Mouse (Mus musculus) ES-E14 (cell line): Measurements from ENCODE around the gene Trip11. TPM values are rescaled to one million over a fixed set of nuclear protein-coding genes. Genes with fewer than 3 reads are reported as not detected.
"Not testable (repeated sequence)": the region's sequence is repeated elsewhere in the genome, so short reads cannot be mapped to it uniquely, and the experiment has no call there.

Experiments
- DNase-seq: peaks from one replicate; pipeline ENCODE4 v3.0.0-alpha.2; 2013; ENCODE audit warnings: low read depth, low spot score
- H3K27ac ChIP-seq: 2 replicates; pipeline ENCODE4 v1.5.1; 2012; ENCODE audit warnings: low read depth, mild to moderate bottlenecking, low read length, moderate library complexity, mixed read lengths; ENCODE audit not compliant: poor library complexity, insufficient read depth, severe bottlenecking
- H3K36me3 ChIP-seq: 2 replicates; pipeline ENCODE4 v1.6.1; 2012; ENCODE audit warnings: mild to moderate bottlenecking, low read length, moderate library complexity, mixed read lengths; ENCODE audit not compliant: control insufficient read depth, poor library complexity, insufficient read depth, severe bottlenecking
- H3K4me1 ChIP-seq, 2 experiments: fragments of 150-350 bp in 1 of 2; sonication (generic) in 1 of 2; 2 replicates each; pipeline ENCODE4 v1.6.1; 2012; ENCODE audit warnings: low read length in 2 of 2, mild to moderate bottlenecking in 1 of 2, mixed read lengths in 1 of 2; ENCODE audit not compliant: control insufficient read depth in 2 of 2, insufficient read depth in 2 of 2, poor library complexity in 1 of 2
- H3K4me3 ChIP-seq, 2 experiments: fragments of 150-350 bp in 1 of 2; sonication (generic) in 1 of 2; 2 replicates each; pipeline ENCODE4 v1.5.1; 2012; ENCODE audit warnings: low read length in 2 of 2, low read depth in 1 of 2, mild to moderate bottlenecking in 1 of 2, mixed read lengths in 1 of 2; ENCODE audit not compliant: insufficient read depth in 1 of 2, poor library complexity in 1 of 2, severe bottlenecking in 1 of 2
- H3K9ac ChIP-seq: 2 replicates; pipeline ENCODE4 v1.6.1; 2012; ENCODE audit warnings: low read depth, mild to moderate bottlenecking, low read length, mixed read lengths; ENCODE audit not compliant: poor library complexity, insufficient read depth, severe bottlenecking
- H3K9me3 ChIP-seq: fragments of 150-350 bp; sonication (generic); 2 replicates; pipeline ENCODE4 v1.6.1; 2012; ENCODE audit warnings: low read depth, mild to moderate bottlenecking, low read length; ENCODE audit not compliant: control insufficient read depth, insufficient read depth
- CHD2 ChIP-seq: IDR thresholded peaks from 2 replicates; pipeline ENCODE4 v1.6.1; 2014; ENCODE audit warnings: mild to moderate bottlenecking, low read depth, low read length, inconsistent platforms
- HCFC1 ChIP-seq: IDR thresholded peaks from 2 replicates; pipeline ENCODE4 v1.6.1; 2012; ENCODE audit warnings: low read length, inconsistent platforms, borderline replicate concordance; ENCODE audit not compliant: insufficient read depth
- MAFK ChIP-seq: IDR thresholded peaks from 2 replicates; pipeline ENCODE4 v1.6.1; 2014; ENCODE audit warnings: mild to moderate bottlenecking, low read depth, low read length, inconsistent platforms; ENCODE audit not compliant: insufficient read depth
- ZC3H11A ChIP-seq: IDR thresholded peaks from 2 replicates; pipeline ENCODE4 v1.6.1; 2012; ENCODE audit warnings: low read depth, mild to moderate bottlenecking, inconsistent platforms, low read length, borderline replicate concordance
- ZNF384 ChIP-seq: IDR thresholded peaks from 2 replicates; pipeline ENCODE4 v1.6.1; 2012; ENCODE audit warnings: low read depth, low read length, inconsistent platforms
- in situ Hi-C, 2 experiments: fragments of 600-800 bp; cut with MboI; formaldehyde crosslinking; loops; one replicate each; pipeline ENCODE4 v1.15.1; 2025; ENCODE audit warnings: low sequenced_read_pairs in 2 of 2, inconsistent platforms in 1 of 2; ENCODE audit not compliant: unreplicated experiment in 2 of 2
- total RNA-seq: library from RNA; depleted of rRNA; stranded (reverse); fragments of 300-350 nt; gene quantifications from 2 replicates; pipeline ENCODE4 v1.2.3, GENCODE M21; 2012

Trip11 gene
- total RNA-seq, 1 experiment = 15.7 TPM

DNA sequence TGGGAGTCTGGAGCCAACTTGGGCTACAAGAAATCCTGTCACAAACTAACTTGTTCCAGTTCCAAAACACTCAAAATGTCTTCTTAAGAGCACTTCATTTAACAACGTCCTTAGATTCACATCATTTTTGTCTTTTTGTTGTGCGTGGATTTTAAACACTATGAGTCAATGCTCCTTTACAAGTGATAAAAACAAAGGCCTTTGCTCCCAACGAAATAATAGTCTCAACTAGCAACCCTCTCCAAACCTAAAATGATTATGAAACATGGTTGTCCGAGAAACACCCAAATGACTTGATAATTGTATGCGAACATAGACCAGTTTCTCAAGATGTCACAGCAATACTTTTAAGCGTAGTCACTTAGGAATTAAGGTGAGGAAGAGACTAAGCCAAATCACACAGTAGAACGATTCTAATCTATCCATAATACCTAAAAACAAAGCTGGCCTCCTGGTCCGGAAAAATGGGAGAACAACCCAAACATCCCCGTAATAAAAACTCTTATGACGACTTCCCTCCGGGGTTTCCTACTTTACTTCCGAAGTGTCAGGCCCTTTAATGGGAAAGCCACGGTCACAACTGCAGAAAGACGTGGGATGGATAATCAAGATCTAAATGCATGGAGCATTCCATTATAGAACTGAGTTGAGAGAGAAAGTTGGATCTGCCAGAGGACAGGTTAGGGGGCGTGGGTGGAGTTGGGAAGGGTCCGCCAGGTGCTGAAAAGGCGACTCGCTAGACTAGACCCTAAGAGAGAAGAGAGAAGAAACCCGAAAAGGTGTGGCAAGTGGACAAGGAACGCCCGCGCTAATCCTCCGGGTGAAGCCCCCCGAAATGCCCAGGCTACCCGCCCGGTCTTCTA lies 44.2 kb upstream of the Trip11 start:
- Histone ChIP-seq H3K4me3 (peak overlapping the region; percentile 92 to 96), H3K36me3 (peaks cover 2% of the 10 kb centered on the region; the same call in 1 of the 2 replicates), H3K27ac (peak overlapping the region; percentile 51), H3K4me1 (peaks cover 3 to 7% of the 10 kb centered on the region in 2 experiments; a peak in 2 of 4 replicates), H3K9me3 (no peaks in the 10 kb centered on the region), H3K9ac (peak overlapping the region; percentile 95)
- DNase-seq = no peak
- in situ Hi-C loops = no loop called here
- TF ChIP-seq MAFK = no peak

DNA sequence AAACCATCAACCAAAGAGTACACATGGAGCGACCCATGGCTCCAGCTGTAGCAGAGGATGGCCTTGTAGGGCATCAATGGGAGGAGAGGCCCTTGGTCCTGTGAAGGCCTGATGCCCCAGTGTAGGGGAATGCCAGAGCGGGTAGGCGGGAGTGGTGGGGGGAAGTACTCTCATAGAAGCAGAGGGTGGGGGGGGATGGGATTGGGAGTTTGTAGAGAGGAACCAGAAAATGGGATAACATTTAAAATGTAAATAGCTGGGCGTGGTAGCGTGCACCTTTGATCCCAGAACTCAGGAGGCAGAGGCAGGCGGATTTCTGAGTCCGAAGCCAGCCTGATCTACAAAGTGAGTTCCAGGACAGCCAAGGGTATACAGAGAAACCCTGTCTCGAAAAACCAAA lies 42.8 kb upstream of the Trip11 start:
- H3K9me3 ChIP-seq, in situ Hi-C loops, DNase-seq, H3K9ac ChIP-seq, H3K4me1 ChIP-seq, H3K36me3 ChIP-seq: not testable (repeated sequence)
- H3K27ac ChIP-seq = peak overlapping the region; percentile 60; the same call in 1 of the 2 replicates
- peak overlapping the region in 1 of 2 experiments; percentile 30; a peak in 2 of 4 replicates for H3K4me3 ChIP-seq

DNA sequence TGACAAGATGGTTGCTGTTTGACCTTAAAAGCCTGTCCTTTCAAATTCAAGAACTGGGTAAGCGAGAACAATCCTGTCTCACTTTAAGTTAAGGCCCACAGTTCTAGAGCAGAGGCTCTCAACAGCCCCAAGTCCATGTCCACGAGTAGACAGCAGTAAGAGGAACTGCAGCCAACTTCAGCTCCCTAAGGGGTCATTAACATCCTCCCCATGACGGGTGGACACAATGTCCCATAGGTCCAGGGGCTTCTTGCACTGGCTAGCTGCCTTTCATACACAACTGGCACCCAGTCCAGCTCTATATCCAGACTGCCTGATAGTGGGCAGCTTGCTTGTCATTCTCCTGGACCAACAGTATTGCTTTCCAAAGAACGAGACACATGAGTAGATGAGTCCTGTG lies 35.7 kb upstream of the Trip11 start:
- Histone ChIP-seq H3K4me3 (no peak overlapping the region), H3K9ac (no peak overlapping the region; the same call in 1 of the 2 replicates), H3K36me3 (peaks cover 16% of the 10 kb centered on the region), H3K4me1 (peaks cover 0 to 2% of the 10 kb centered on the region in 2 experiments; a peak in 2 of 4 replicates), H3K27ac (no peak overlapping the region), H3K9me3 (no peaks in the 10 kb centered on the region)
- no peak for TF ChIP-seq ZNF384
- no peak for TF ChIP-seq ZC3H11A
- TF ChIP-seq MAFK = no peak
- no peak for TF ChIP-seq HCFC1
- no peak for TF ChIP-seq CHD2
- in situ Hi-C loops = no loop called here
- DNase-seq = no peak

GRCm38 (mm10) chr12:101947986-101948385 lies 34.9 kb upstream of the Trip11 start:
- H3K27ac ChIP-seq = no peak overlapping the region
- H3K9ac ChIP-seq = no peak overlapping the region
- in situ Hi-C loops = no loop called here
- H3K36me3 ChIP-seq = peaks cover 16% of the 10 kb centered on the region
- TF ChIP-seq ZNF384 (no peak), MAFK (no peak), CHD2 (no peak), HCFC1 (no peak), ZC3H11A (no peak)
- no peak for DNase-seq
- H3K9me3 ChIP-seq = no peaks in the 10 kb centered on the region
- H3K4me1 ChIP-seq = peaks cover 0 to 2% of the 10 kb centered on the region in 2 experiments; a peak in 2 of 4 replicates
- H3K4me3 ChIP-seq = no peak overlapping the region

- in situ Hi-C loops = no loop called here
- no peak overlapping the region for H3K27ac ChIP-seq
- H3K9me3 ChIP-seq = no peaks in the 10 kb centered on the region
- H3K4me1 ChIP-seq = no peaks in the 10 kb centered on the region
- DNase-seq = no peak
- peaks cover 15% of the 10 kb centered on the region for H3K36me3 ChIP-seq
- no peak overlapping the region for H3K9ac ChIP-seq
- TF ChIP-seq CHD2 = no peak
- no peak for TF ChIP-seq HCFC1
- TF ChIP-seq ZNF384 = no peak
- TF ChIP-seq MAFK = no peak
- no peak for TF ChIP-seq ZC3H11A
- no peak overlapping the region for H3K4me3 ChIP-seq
Observed at GRCm38 (mm10) chr12:101937572-101937971, 24.5 kb upstream of the Trip11 start.
